Mouse (Mus musculus) spleen, postnatal 4 days (tissue): ENCODE data around the gene Mmp14.

ENCODE experiments used
- DNase-seq, 2 experiments: peaks; one replicate each; pipeline ENCODE4 v3.0.0; 2022; ENCODE audit warnings: low spot score in 2 of 2

Gene Mmp14

DNA sequence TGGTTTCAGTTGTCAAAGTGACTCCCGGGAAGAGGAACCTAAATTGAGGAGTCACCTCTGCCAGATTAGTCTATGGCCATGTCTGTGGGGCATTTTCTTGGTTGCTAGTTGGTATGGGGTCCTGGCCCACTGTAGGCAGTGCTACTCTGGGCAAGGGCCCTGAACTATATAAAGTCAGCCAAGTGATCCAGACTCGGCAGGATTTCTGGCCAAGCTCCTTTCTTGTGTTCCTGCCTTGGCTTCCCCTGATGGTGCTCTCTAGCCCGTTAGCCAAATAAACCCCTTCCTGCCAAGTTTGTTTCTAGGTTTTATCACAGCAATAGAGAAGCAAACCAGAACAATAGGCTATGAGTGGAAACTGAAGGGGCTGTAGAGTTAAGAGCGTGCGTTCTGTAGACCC lies 43.3 kb downstream of the Mmp14 start:
- DNase-seq: no peak

DNA sequence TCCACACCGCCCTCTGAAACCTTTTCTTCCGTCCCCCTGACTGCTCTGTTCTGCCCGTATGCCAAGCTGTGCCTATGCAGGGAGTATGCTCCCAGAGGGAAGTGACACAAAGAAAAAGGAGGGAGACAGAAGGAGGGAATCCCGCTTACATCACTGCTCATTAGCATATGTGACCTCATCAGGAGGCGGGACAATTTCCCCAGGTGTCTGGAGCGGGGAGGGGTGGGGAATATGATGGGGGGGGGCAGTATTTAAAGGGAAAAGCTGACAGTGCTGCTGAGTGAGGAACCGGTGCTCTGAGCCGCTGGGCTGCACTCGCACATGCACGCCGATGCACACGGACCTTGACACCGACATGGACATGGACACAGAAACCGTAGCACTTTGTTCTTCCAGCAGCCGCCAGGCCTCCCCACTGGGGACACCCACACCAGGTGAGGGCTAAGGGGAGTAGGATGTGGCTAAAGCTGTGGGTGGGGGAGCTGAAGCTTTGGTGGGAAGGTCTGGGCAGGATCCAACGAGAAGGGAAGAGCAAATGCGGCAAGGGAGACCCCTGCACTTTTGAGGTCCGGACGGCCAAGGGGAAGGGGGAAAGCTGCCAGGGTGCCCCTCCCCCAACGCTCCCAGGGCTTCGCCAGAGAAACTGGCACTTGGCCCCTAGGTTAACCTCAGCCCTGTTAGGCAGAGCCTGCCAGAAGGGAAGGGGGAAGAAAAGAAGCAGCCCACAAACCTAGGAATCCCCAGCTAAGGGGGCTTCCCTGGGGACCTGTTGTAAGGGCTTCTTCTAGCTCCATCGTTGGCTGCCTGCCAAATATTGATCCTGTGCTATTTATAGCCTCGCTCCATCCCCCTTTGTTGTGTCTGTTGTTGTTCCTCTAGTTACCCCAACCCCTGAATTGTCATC lies 44.8 kb downstream of the Mmp14 start, which contains the start of gene Rem2:
TSS of gene Rem2 (plus strand) at position 160 of the 904 bp plus-strand sequence.
- DNase-seq: no peak

GRCm38 (mm10) chr14:54477172-54477909 lies 45.9 kb downstream of the Mmp14 start:
- DNase-seq: peak in 1 of 2 experiments; percentile 65

- DNase-seq: peak in 1 of 2 experiments; percentile 71
Measured at GRCm38 (mm10) chr14:54479451-54479920, 48.1 kb downstream of the Mmp14 start.

DNA sequence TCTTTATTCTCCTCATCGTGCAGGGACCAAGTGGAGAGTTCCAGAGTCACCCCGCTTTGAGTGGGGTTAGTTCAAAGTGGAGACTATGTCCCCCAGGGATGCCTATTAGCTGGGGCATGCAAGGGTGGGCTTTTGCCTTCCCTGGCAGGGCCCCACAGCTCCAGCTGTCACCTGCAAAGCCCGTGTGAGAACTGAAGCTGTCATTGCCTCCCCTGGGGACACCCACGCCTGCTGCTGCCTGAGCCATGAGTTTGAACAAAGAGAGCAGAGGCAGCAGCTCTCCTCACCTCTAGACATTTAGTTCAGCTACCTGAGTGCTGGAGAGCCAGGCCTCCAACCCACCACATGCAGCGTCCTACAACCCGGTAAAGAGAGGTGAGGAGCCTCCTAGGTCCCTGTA lies 49.3 kb downstream of the Mmp14 start:
- DNase-seq: peak; percentile 49 to 73

DNA sequence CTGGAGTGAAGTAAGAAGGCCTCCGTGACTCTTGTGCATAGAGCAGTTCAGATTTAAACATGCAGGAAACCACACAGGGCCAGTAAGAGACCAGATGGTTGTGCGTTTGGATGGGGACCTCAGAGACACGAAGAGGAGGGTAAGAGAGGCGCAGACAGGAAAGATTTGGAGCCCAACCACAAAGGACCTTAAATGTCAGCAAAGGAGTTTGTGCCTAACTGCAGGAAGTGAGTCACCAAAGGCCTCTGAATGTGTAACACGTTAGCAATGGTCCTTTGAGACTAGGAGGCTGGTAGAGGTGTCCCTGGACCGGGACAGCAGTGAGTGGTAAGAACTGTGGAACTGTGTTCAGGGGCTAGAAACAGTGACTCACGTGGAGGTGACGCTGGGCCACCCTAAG lies 50.0 kb downstream of the Mmp14 start:
- no peak for DNase-seq

DNA sequence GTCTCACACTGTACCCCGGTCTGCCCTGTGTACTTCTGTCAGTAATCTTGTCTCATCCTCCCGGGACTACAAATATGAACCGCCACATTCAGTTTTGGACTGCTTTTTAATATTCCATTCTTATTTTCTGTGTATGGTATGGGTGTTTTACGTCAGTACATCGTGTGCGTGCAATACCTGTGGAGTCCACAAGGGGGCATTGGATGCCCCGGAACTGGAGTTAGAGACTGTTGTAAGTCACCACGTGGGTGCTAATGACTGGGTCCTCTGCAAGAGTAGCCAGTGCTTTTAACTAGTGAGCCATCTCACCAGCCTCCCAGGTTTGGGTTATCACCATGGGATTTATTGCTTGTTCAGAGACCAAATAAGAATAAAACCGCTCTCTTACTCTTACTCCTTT lies 51.1 kb downstream of the Mmp14 start:
- peak; percentile 69 to 88 for DNase-seq

DNA sequence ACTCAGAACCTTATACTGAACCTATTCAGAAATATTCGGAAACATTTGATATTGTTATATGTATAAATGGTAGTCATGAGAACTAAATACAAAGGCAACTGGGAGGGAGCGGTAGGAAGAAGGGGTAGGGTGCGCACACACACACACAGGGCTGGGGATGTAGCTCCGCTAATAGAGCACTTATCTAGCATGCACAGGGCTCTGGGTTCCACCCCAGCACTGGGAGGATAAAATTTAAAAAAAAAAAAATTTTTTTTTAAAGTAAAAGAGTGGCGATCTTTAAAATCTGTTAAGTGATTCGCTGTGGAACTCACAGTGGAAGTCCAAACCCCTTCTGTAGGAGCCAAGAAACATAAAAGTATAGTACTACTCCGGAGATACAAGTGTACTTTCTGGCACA lies 54.5 kb downstream of the Mmp14 start:
- DNase-seq: no peak

DNA sequence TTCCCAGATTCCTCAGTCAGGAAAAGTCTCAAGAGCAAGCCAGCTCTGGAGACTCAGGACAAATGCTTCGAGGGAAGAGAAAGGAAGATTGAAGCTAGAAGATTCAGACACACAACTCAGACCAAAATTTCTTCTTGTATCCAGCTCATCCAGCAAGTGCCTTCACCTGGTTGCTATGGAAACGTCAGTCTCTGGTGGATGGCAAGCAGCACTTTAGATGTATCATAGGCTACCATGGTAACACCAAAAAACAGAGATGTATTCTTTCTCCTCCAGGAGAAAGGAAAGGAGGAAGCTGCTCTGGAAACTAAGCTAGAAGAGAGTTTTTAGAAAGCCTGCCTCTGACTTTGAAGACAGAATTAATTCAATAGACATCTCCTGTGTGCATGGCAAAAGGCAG lies 56.3 kb downstream of the Mmp14 start:
- DNase-seq: no peak

DNA sequence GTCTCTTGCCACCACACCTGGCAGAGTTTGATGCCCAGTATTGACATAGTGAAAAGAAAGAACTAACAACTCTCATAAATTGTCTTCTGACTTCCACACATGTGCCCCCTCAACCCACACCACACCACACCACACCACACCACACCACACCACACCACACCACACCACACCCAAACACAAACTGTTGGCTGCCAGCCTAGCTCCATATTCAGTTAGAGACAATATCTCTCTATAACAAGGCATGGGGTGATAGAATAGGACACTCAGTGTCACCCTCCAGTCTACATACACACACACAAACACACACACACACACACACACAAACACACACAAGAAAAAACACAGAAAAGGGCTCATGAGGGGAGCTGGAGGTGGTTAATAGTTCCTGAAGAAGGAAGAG lies 56.9 kb downstream of the Mmp14 start:
- DNase-seq: no peak

GRCm38 (mm10) chr14:54492345-54493131 lies 61.1 kb downstream of the Mmp14 start:
- no peak for DNase-seq

GRCm38 (mm10) chr14:54493236-54493635 lies 61.8 kb downstream of the Mmp14 start:
- DNase-seq: no peak

- DNase-seq: peak; percentile 76 to 88
Measured at GRCm38 (mm10) chr14:54494234-54494633, 62.8 kb downstream of the Mmp14 start.
